Mouse (Mus musculus) E14TG2a.4 (cell line): Measurements from ENCODE around the gene Timp4.

Experiments
- CTCF ChIP-seq: conservative IDR thresholded peaks from 2 replicates; pipeline ENCODE4 v1.5.1; 2014; ENCODE audit warnings: low read length
- NANOG ChIP-seq: IDR thresholded peaks from 2 replicates; pipeline ENCODE4 v1.6.1; 2014; ENCODE audit warnings: borderline replicate concordance, low read length, mixed read lengths
- POU5F1 ChIP-seq: IDR thresholded peaks from 2 replicates; pipeline ENCODE4 v1.6.1; 2014; ENCODE audit warnings: low read length, borderline replicate concordance

DNA sequence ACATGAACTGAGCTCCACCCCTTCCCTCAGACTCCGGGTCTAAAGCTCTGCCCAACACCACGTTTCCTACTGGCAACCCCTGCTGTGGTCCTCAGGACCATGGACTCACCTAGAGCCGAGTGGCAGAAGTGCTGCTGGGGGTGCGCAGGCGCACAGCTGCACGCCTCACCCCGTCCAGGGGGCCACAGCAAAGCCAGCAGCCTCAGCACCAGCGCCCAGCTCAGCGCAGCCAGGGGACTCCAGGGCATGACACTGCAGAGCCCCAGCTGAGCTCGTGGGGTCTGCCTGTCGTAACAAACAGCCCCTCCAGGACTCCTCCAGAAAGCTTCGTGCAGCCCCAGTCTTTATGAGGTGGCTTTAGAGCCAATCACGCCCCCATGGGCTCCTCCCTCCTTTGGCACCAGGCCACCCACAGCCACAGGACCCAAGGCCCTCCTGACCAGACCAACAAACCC lies 447 bp downstream of the Timp4 start:
- TF ChIP-seq CTCF (no peak), NANOG (no peak), POU5F1 (no peak)
